In the genomic region with DNA sequence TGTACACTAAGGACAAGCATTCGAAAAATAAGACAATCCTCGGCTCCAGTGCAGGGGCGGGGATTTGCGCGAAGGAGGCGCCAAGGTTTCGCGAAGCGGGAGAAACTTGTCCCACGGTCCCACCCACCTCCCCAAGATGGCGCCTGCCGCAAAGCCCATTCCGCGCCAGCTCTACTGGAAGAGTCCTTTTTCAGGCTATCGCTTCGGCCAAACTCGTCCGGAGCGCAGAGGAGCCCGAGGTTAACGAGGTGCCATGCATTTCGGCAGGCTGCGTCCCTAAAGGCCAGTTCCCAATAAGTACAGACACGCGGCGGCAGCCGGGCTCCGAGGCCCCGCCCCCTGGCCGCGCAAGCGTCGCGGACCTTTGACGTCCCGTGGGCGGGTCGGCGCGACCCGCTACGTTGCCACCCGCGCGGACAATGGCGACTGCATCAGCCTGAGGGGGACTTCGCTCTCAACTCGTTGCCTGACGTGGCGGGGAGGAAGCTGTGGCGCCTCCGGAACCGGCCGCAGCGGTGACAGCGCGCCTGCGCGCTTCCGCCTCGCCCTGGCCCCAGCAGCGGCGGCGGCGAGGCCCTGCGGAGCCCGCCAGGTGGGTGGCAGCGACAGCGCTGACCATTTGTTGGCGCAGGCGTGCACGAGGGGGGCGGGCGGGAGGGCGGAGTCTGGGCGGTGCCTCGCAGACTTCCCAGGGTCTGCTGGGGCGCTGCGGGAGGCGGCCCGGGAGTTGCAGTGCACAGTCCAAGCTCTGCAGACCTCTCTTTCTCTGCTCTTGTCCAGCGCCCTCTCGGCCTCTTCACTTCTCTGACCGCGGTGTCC, we compare ENCODE assay signal across 8 mouse cellular contexts. TPM values are rescaled to one million over a fixed set of nuclear protein-coding genes. Genes with fewer than 3 reads are reported as not detected.
DNase-seq lines count a peak whose midpoint lies in the region; ATAC-seq and TF ChIP-seq lines count a peak whose summit lies in the region.

A gene (plus strand): TSS at position 410 of the 819 bp plus-strand sequence.

- DNase-seq in A20 (ENCODE audit: low read depth, low spot score) (peak; percentile 89), liver (peak; percentile 86)
- DNase-seq in heart, adult 9 months (ENCODE audit: low spot score in 2 of 2) = peak; percentile 77 to 79
- DNase-seq in spleen, postnatal 4 days (ENCODE audit: low spot score in 2 of 2) = peak; percentile 74 to 88

- no peaks in the 10 kb centered on the region for H3K9me3 ChIP-seq in kidney, embryonic 14.5 days (ENCODE audit: control insufficient read depth, low read length)

- TF ChIP-seq CTCF in bone marrow macrophage, adult 2 months (IDR thresholded peaks at IDR 0.05; ENCODE audit: low read depth, low read length) = no peak
- TF ChIP-seq CTCF in embryonic fibroblast, embryonic 13.5 days (IDR thresholded peaks at IDR 0.05; ENCODE audit: borderline replicate concordance, insufficient read depth, low read length) = no peak

- H3K36me3 ChIP-seq in kidney, embryonic 14.5 days (ENCODE audit: control insufficient read depth, insufficient read depth, low read length) = peaks cover 4% of the 10 kb centered on the region; the same call in 1 of the 2 replicates

- peak within 1 kb of the TSS; percentile 50 for H3K4me2 ChIP-seq in kidney, embryonic 14.5 days (replicated peaks; ENCODE audit: low read depth, low read length)

- H3K4me1 ChIP-seq in bone marrow macrophage, adult 2 months (ENCODE audit: control insufficient read depth, insufficient read depth, low read length) = no peaks in the 10 kb centered on the region
- no peaks in the 10 kb centered on the region for H3K4me1 ChIP-seq in embryonic fibroblast, embryonic 13.5 days (ENCODE audit: control insufficient read depth, insufficient read depth, low read length)
- H3K4me1 ChIP-seq in kidney, embryonic 14.5 days (ENCODE audit: control insufficient read depth, insufficient read depth, low read length) = no peaks in the 10 kb centered on the region

- peak within 1 kb of the TSS; percentile 84 for H3K27ac ChIP-seq in bone marrow macrophage, adult 2 months (ENCODE audit: insufficient read depth, low read depth, low read length)
- H3K27ac ChIP-seq in embryonic fibroblast, embryonic 13.5 days (ENCODE audit: insufficient read depth, low read length) = peak within 1 kb of the TSS; percentile 91
- H3K27ac ChIP-seq in kidney, embryonic 14.5 days (ENCODE audit: low read depth, low read length) = peak within 1 kb of the TSS; percentile 92

- no peak for TF ChIP-seq POLR2A in bone marrow macrophage, adult 2 months (IDR thresholded peaks at IDR 0.05; ENCODE audit: borderline replicate concordance, low read depth, low read length)
- peak; percentile 57 for TF ChIP-seq POLR2A in embryonic fibroblast, embryonic 13.5 days (IDR thresholded peaks at IDR 0.05; ENCODE audit: low read depth, low read length)

- H3K27me3 ChIP-seq in kidney, embryonic 14.5 days (ENCODE audit: control insufficient read depth, insufficient read depth, low read length) = no peaks in the 10 kb centered on the region

- 32% methylated on average over 75 of the region's 85 CpGs for WGBS in kidney, embryonic 14.5 days

- peak within 1 kb of the TSS; percentile 61 for H3K9ac ChIP-seq in kidney, embryonic 14.5 days (ENCODE audit: low read depth, low read length)

- peak; percentile 98 for ATAC-seq in kidney, embryonic 14.5 days (ENCODE audit: low FRiP score, low TSS enrichment)
- ATAC-seq in monocyte, adult 5-6 weeks (replicated peaks; ENCODE audit: insufficient number of reproducible peaks, low FRiP score, low TSS enrichment, poor library complexity, severe bottlenecking) = peak; percentile 91

- H3K4me3 ChIP-seq in bone marrow macrophage, adult 2 months (ENCODE audit: insufficient read depth, low read length) = peak within 1 kb of the TSS; percentile 98
- peak within 1 kb of the TSS; percentile 62 for H3K4me3 ChIP-seq in embryonic fibroblast, embryonic 13.5 days (ENCODE audit: insufficient read depth, low read length)
- peak within 1 kb of the TSS; percentile 54 for H3K4me3 ChIP-seq in kidney, embryonic 14.5 days (ENCODE audit: low read length)

RNA-seq across cellular contexts. Expression of the gene that starts here (rescaled TPM):
- 28.1 and 30.2 TPM in 2 replicates for polyA plus RNA-seq in bone marrow macrophage, adult 2 months (2012; ENCODE audit: insufficient read depth, insufficient read length, missing spikeins)
- 37.0 and 49.5 TPM in 2 replicates for polyA plus RNA-seq in embryonic fibroblast, embryonic 13.5 days (2011; ENCODE audit: insufficient read length, low read depth, missing spikeins)
- polyA plus RNA-seq in kidney, embryonic 14.5 days (2014; fragmentation: Nextera tagmentation; extraction: Ambion mirVana) = 51.2 and 76.2 TPM in 2 replicates
- total RNA-seq in monocyte, adult 5-6 weeks (2017) = 60.6 to 68.6 TPM (median 65.6 TPM) in 3 replicates

Comparison
In these comparisons a context has a peak if more than half of its experiments do, and no peak if none do; other contexts are left out.
1. Peak in every context shown above with its lines: DNase-seq, ATAC-seq, H3K4me3 ChIP-seq and H3K27ac ChIP-seq.